Mouse (Mus musculus): ENCODE results near the gene Gm5127. TPM values are rescaled to one million over a fixed set of nuclear protein-coding genes. Genes with fewer than 3 reads are reported as not detected.

The Gm5127 gene
- 0.41 and 0.52 TPM in 2 replicates for polyA plus RNA-seq (2014; fragmentation: Nextera tagmentation; extraction: Ambion mirVana)

- Histone ChIP-seq H3K9me3 (ENCODE audit: control insufficient read depth, low read length) (no peaks in the 10 kb centered on the region), H3K9ac (no peak within 1 kb of the TSS), H3K4me1 (replicated peaks; ENCODE audit: control insufficient read depth, insufficient read depth, low read length) (no peaks in the 10 kb centered on the region), H3K27me3 (ENCODE audit: control insufficient read depth, insufficient read depth, low read length) (0 out of 2 replicates have a peak, but pooled peaks cover 4% of the 10 kb centered on the region), H3K4me2 (replicated peaks) (no peak within 1 kb of the TSS), H3K36me3 (replicated peaks; ENCODE audit: control insufficient read depth, insufficient read depth) (no peaks in the 10 kb centered on the region), H3K4me3 (replicated peaks; ENCODE audit: low read length) (no peak within 1 kb of the TSS), H3K27ac (no peak within 1 kb of the TSS)
- ATAC-seq (ENCODE audit: low FRiP score) (no peak), DNase-seq (ENCODE audit: low spot score) (no peak)
- 57% methylated on average over 3 of the region's 3 CpGs for WGBS
These were observed at the start of gene Gm5127 for GRCm38 (mm10) chrX:106582886-106583285. TSS of gene Gm5127 (plus strand) at chrX:106583186.

- no peaks in the 10 kb centered on the region for H3K4me1 ChIP-seq (replicated peaks; ENCODE audit: control insufficient read depth, insufficient read depth, low read length)
- H3K4me2 ChIP-seq (replicated peaks) = no peak overlapping the region
- 46% methylated on average over 3 of the region's 3 CpGs for WGBS
- no peak overlapping the region for H3K4me3 ChIP-seq (replicated peaks; ENCODE audit: low read length)
- no peaks in the 10 kb centered on the region for H3K36me3 ChIP-seq (replicated peaks; ENCODE audit: control insufficient read depth, insufficient read depth)
- no peak overlapping the region for H3K9ac ChIP-seq
- ATAC-seq (ENCODE audit: low FRiP score) (no peak), DNase-seq (ENCODE audit: low spot score) (no peak)
- H3K9me3 ChIP-seq (ENCODE audit: control insufficient read depth, low read length) = no peaks in the 10 kb centered on the region
- H3K27ac ChIP-seq = no peak overlapping the region
- H3K27me3 ChIP-seq (ENCODE audit: control insufficient read depth, insufficient read depth, low read length) = no peaks in the 10 kb centered on the region
These were observed 46.6 kb upstream of the Gm5127 start for GRCm38 (mm10) chrX:106536359-106536758.

- Histone ChIP-seq H3K27ac (no peak overlapping the region), H3K4me3 (replicated peaks; ENCODE audit: low read length) (no peak overlapping the region), H3K4me2 (replicated peaks) (no peak overlapping the region), H3K36me3 (replicated peaks; ENCODE audit: control insufficient read depth, insufficient read depth) (no peaks in the 10 kb centered on the region), H3K9ac (no peak overlapping the region), H3K4me1 (replicated peaks; ENCODE audit: control insufficient read depth, insufficient read depth, low read length) (no peaks in the 10 kb centered on the region), H3K9me3 (ENCODE audit: control insufficient read depth, low read length) (no peaks in the 10 kb centered on the region), H3K27me3 (ENCODE audit: control insufficient read depth, insufficient read depth, low read length) (no peaks in the 10 kb centered on the region)
- 89% methylated on average over 2 of the region's 2 CpGs for WGBS
- DNase-seq (ENCODE audit: low spot score) (no peak), ATAC-seq (ENCODE audit: low FRiP score) (no peak)
These were observed 27.5 kb upstream of the Gm5127 start for GRCm38 (mm10) chrX:106555457-106555856.

- H3K9ac ChIP-seq = no peak overlapping the region
- WGBS = 56% methylated on average over 3 of the region's 3 CpGs
- no peak overlapping the region for H3K27ac ChIP-seq
- H3K36me3 ChIP-seq (replicated peaks; ENCODE audit: control insufficient read depth, insufficient read depth) = no peaks in the 10 kb centered on the region
- 0 out of 2 replicates have a peak, but pooled peaks cover 4% of the 10 kb centered on the region for H3K27me3 ChIP-seq (ENCODE audit: control insufficient read depth, insufficient read depth, low read length)
- H3K9me3 ChIP-seq (ENCODE audit: control insufficient read depth, low read length) = no peaks in the 10 kb centered on the region
- H3K4me1 ChIP-seq (replicated peaks; ENCODE audit: control insufficient read depth, insufficient read depth, low read length) = no peaks in the 10 kb centered on the region
- DNase-seq (ENCODE audit: low spot score) (no peak), ATAC-seq (ENCODE audit: low FRiP score) (no peak)
- H3K4me2 ChIP-seq (replicated peaks) = no peak overlapping the region
- H3K4me3 ChIP-seq (replicated peaks; ENCODE audit: low read length) = no peak overlapping the region
These were observed 4.0 kb upstream of the Gm5127 start for GRCm38 (mm10) chrX:106578966-106579365.

GRCm38 (mm10) chrX:106580410-106580809 is 2.6 kb upstream of the Gm5127 start:
- Histone ChIP-seq H3K4me2 (replicated peaks) (no peak overlapping the region), H3K9me3 (ENCODE audit: control insufficient read depth, low read length) (no peaks in the 10 kb centered on the region), H3K4me1 (replicated peaks; ENCODE audit: control insufficient read depth, insufficient read depth, low read length) (no peaks in the 10 kb centered on the region), H3K27me3 (ENCODE audit: control insufficient read depth, insufficient read depth, low read length) (0 out of 2 replicates have a peak, but pooled peaks cover 4% of the 10 kb centered on the region), H3K27ac (no peak overlapping the region), H3K36me3 (replicated peaks; ENCODE audit: control insufficient read depth, insufficient read depth) (no peaks in the 10 kb centered on the region), H3K9ac (no peak overlapping the region), H3K4me3 (replicated peaks; ENCODE audit: low read length) (no peak overlapping the region)
- ATAC-seq (ENCODE audit: low FRiP score) = no peak
- DNase-seq (ENCODE audit: low spot score) = no peak

- DNase-seq (ENCODE audit: low spot score) (no peak), ATAC-seq (ENCODE audit: low FRiP score) (no peak)
- WGBS = 48% methylated on average over 2 of the region's 2 CpGs
- 0 out of 2 replicates have a peak, but pooled peaks cover 4% of the 10 kb centered on the region for H3K27me3 ChIP-seq (ENCODE audit: control insufficient read depth, insufficient read depth, low read length)
- H3K4me2 ChIP-seq (replicated peaks) = no peak overlapping the region
- no peak overlapping the region for H3K9ac ChIP-seq
- no peak overlapping the region for H3K4me3 ChIP-seq (replicated peaks; ENCODE audit: low read length)
- no peak overlapping the region for H3K27ac ChIP-seq
- no peaks in the 10 kb centered on the region for H3K36me3 ChIP-seq (replicated peaks; ENCODE audit: control insufficient read depth, insufficient read depth)
- no peaks in the 10 kb centered on the region for H3K4me1 ChIP-seq (replicated peaks; ENCODE audit: control insufficient read depth, insufficient read depth, low read length)
- H3K9me3 ChIP-seq (ENCODE audit: control insufficient read depth, low read length) = no peaks in the 10 kb centered on the region
These were observed 789 bp upstream of the Gm5127 start for GRCm38 (mm10) chrX:106582197-106582596.

GRCm38 (mm10) chrX:106593914-106594313 is 10.9 kb downstream of the Gm5127 start:
- Histone ChIP-seq H3K27me3 (ENCODE audit: control insufficient read depth, insufficient read depth, low read length) (no peaks in the 10 kb centered on the region), H3K27ac (no peak overlapping the region), H3K4me1 (replicated peaks; ENCODE audit: control insufficient read depth, insufficient read depth, low read length) (no peaks in the 10 kb centered on the region), H3K36me3 (replicated peaks; ENCODE audit: control insufficient read depth, insufficient read depth) (no peaks in the 10 kb centered on the region), H3K4me3 (replicated peaks; ENCODE audit: low read length) (no peak overlapping the region), H3K4me2 (replicated peaks) (no peak overlapping the region), H3K9ac (no peak overlapping the region), H3K9me3 (ENCODE audit: control insufficient read depth, low read length) (no peaks in the 10 kb centered on the region)
- no peak for DNase-seq (ENCODE audit: low spot score)
- no peak for ATAC-seq (ENCODE audit: low FRiP score)

GRCm38 (mm10) chrX:106595904-106596303 is 12.9 kb downstream of the Gm5127 start:
- no peak overlapping the region for H3K4me3 ChIP-seq (replicated peaks; ENCODE audit: low read length)
- H3K36me3 ChIP-seq (replicated peaks; ENCODE audit: control insufficient read depth, insufficient read depth) = no peaks in the 10 kb centered on the region
- no peak overlapping the region for H3K4me2 ChIP-seq (replicated peaks)
- 74% methylated on average over 1 of the region's 1 CpGs for WGBS
- H3K4me1 ChIP-seq (replicated peaks; ENCODE audit: control insufficient read depth, insufficient read depth, low read length) = no peaks in the 10 kb centered on the region
- no peak overlapping the region for H3K9ac ChIP-seq
- DNase-seq (ENCODE audit: low spot score) (no peak), ATAC-seq (ENCODE audit: low FRiP score) (no peak)
- H3K27me3 ChIP-seq (ENCODE audit: control insufficient read depth, insufficient read depth, low read length) = no peaks in the 10 kb centered on the region
- H3K9me3 ChIP-seq (ENCODE audit: control insufficient read depth, low read length) = no peaks in the 10 kb centered on the region
- no peak overlapping the region for H3K27ac ChIP-seq

GRCm38 (mm10) chrX:106602574-106603258 is 19.7 kb downstream of the Gm5127 start:
- Histone ChIP-seq H3K4me3 (replicated peaks; ENCODE audit: low read length) (no peak overlapping the region), H3K27ac (no peak overlapping the region), H3K4me1 (replicated peaks; ENCODE audit: control insufficient read depth, insufficient read depth, low read length) (no peaks in the 10 kb centered on the region), H3K36me3 (replicated peaks; ENCODE audit: control insufficient read depth, insufficient read depth) (no peaks in the 10 kb centered on the region), H3K9me3 (ENCODE audit: control insufficient read depth, low read length) (no peaks in the 10 kb centered on the region), H3K9ac (no peak overlapping the region), H3K4me2 (replicated peaks) (peak overlapping the region; percentile 21), H3K27me3 (ENCODE audit: control insufficient read depth, insufficient read depth, low read length) (no peaks in the 10 kb centered on the region)
- DNase-seq (ENCODE audit: low spot score) (no peak), ATAC-seq (ENCODE audit: low FRiP score) (no peak)
- 26% methylated on average over 9 of the region's 9 CpGs for WGBS

GRCm38 (mm10) chrX:106603386-106603785 is 20.4 kb downstream of the Gm5127 start, which contains the start of gene Cysltr1:
TSS of gene Cysltr1 (minus strand) at chrX:106603679.
- peak within 1 kb of the TSS; percentile 21 for H3K4me2 ChIP-seq (replicated peaks)
- no peak for DNase-seq (ENCODE audit: low spot score)
- no peaks in the 10 kb centered on the region for H3K9me3 ChIP-seq (ENCODE audit: control insufficient read depth, low read length)
- no peak within 1 kb of the TSS for H3K4me3 ChIP-seq (replicated peaks; ENCODE audit: low read length)
- H3K36me3 ChIP-seq (replicated peaks; ENCODE audit: control insufficient read depth, insufficient read depth) = no peaks in the 10 kb centered on the region
- H3K27ac ChIP-seq = no peak within 1 kb of the TSS
- no peaks in the 10 kb centered on the region for H3K27me3 ChIP-seq (ENCODE audit: control insufficient read depth, insufficient read depth, low read length)
- WGBS = 40% methylated on average over 6 of the region's 6 CpGs
- H3K9ac ChIP-seq = no peak within 1 kb of the TSS
- no peaks in the 10 kb centered on the region for H3K4me1 ChIP-seq (replicated peaks; ENCODE audit: control insufficient read depth, insufficient read depth, low read length)
- ATAC-seq (ENCODE audit: low FRiP score) = no peak

Data from hindbrain, embryonic 14.5 days (tissue).